Mouse (Mus musculus) neural tube, embryonic 12.5 days (tissue): ENCODE data around the gene Mknk1. TPM values are rescaled to one million over a fixed set of nuclear protein-coding genes. Genes with fewer than 3 reads are reported as not detected.

Source experiments
- ATAC-seq: fragments of 200-750 bp; cut with Nextera tagmentation; 2 replicates; pipeline ENCODE4 v1.8.0; 2017; ENCODE audit warnings: low read depth, mild to moderate bottlenecking, moderate TSS enrichment, moderate library complexity; ENCODE audit not compliant: low FRiP score
- H3K27ac ChIP-seq: fragments of 300-500 bp; sonication (generic); 2 replicates; pipeline ENCODE4 v1.5.1; 2016
- H3K27me3 ChIP-seq: fragments of 300-500 bp; sonication (generic); replicated peaks from 2 replicates; pipeline ENCODE4 v1.6.1; 2016; ENCODE audit warnings: mild to moderate bottlenecking
- H3K36me3 ChIP-seq: fragments of 300-500 bp; sonication (generic); 2 replicates; pipeline ENCODE4 v1.6.1; 2016; ENCODE audit warnings: mild to moderate bottlenecking
- H3K4me1 ChIP-seq: fragments of 300-500 bp; sonication (generic); 2 replicates; pipeline ENCODE4 v1.6.1; 2016
- H3K4me2 ChIP-seq: fragments of 300-500 bp; sonication (generic); replicated peaks from 2 replicates; pipeline ENCODE4 v1.6.1; 2016; ENCODE audit warnings: mild to moderate bottlenecking
- H3K4me3 ChIP-seq: fragments of 300-500 bp; sonication (generic); 2 replicates; pipeline ENCODE4 v1.5.1; 2016
- H3K9ac ChIP-seq: fragments of 300-500 bp; sonication (generic); 2 replicates; pipeline ENCODE4 v1.6.1; 2016; ENCODE audit warnings: mild to moderate bottlenecking
- H3K9me3 ChIP-seq: fragments of 300-500 bp; sonication (generic); 2 replicates; pipeline ENCODE4 v1.6.1; 2016; ENCODE audit warnings: mild to moderate bottlenecking
- WGBS: fragments of 180-500 bp; shearing (Covaris S2); methylation state at CpG from one replicate; pipeline ENCODE4 v1.1.7; 2016; 5-methylcytosine and 5-hydroxymethylcytosine counted together
- polyA plus RNA-seq: library from polyadenylated mRNA; unstranded; fragments of >200 nt; fragmentation: Nextera tagmentation; extraction: Ambion mirVana; gene quantifications from 2 replicates; pipeline ENCODE4 v1.2.1, GENCODE M21; 2016

Gene Mknk1
- polyA plus RNA-seq, 1 experiment from 2014 or later: 24.8 TPM

DNA sequence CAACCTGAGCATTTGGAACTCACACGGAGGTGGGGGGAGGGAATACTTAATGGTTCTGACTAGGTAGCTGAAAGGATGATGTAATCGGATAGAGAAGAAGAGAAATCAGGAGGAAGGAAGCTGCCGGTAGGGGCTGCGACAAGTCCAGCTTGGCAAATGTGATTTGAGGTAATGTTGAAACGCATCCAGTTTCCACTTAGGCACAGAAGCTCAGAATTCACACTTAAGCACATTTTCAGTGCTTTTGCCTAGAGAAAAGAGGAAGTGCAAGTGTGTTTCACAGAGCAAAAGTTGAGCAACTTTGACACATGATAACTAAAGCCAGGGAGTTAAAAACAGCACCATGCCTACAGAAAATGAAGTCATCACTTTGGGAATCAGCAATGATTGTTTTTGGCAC, 8.4 kb downstream of the Mknk1 start:
- H3K9me3 ChIP-seq: no peaks in the 10 kb centered on the region
- no peak overlapping the region for H3K4me2 ChIP-seq
- no peaks in the 10 kb centered on the region for H3K4me1 ChIP-seq
- no peak overlapping the region for H3K9ac ChIP-seq
- H3K27me3 ChIP-seq: 0 out of 2 replicates have a peak, but pooled peaks cover 3% of the 10 kb centered on the region
- peaks cover 11% of the 10 kb centered on the region; the same call in 1 of the 2 replicates for H3K36me3 ChIP-seq
- H3K4me3 ChIP-seq: no peak overlapping the region
- no peak for ATAC-seq
- no peak overlapping the region for H3K27ac ChIP-seq
- 69% methylated on average over 5 of the region's 5 CpGs for WGBS

DNA sequence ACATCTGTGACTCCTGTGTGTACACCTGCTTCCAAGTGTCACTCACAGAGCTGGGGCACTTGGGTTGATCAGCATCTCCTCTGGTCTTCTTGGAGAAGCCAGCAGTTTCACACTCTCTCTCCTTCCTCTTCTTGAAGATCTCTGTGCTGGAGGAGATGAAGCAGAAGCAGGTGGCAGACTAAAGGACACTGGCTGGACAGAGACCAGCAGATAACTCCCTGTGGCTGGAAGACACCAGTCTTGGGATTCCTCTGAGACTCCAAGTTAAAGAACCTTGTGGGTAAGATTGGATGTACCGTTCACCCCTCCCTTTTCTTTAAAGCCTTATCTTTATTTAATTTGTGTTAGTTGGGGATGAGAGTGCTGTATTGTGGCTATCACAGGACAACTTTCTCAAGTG, 9.1 kb downstream of the Mknk1 start:
- ATAC-seq: no peak
- H3K27ac ChIP-seq: no peak overlapping the region
- H3K36me3 ChIP-seq: peaks cover 11% of the 10 kb centered on the region; the same call in 1 of the 2 replicates
- H3K27me3 ChIP-seq: 0 out of 2 replicates have a peak, but pooled peaks cover 3% of the 10 kb centered on the region
- no peak overlapping the region for H3K4me2 ChIP-seq
- H3K4me1 ChIP-seq: no peaks in the 10 kb centered on the region
- no peaks in the 10 kb centered on the region for H3K9me3 ChIP-seq
- no peak overlapping the region for H3K4me3 ChIP-seq
- 89% methylated on average over 1 of the region's 1 CpGs for WGBS
- H3K9ac ChIP-seq: no peak overlapping the region

DNA sequence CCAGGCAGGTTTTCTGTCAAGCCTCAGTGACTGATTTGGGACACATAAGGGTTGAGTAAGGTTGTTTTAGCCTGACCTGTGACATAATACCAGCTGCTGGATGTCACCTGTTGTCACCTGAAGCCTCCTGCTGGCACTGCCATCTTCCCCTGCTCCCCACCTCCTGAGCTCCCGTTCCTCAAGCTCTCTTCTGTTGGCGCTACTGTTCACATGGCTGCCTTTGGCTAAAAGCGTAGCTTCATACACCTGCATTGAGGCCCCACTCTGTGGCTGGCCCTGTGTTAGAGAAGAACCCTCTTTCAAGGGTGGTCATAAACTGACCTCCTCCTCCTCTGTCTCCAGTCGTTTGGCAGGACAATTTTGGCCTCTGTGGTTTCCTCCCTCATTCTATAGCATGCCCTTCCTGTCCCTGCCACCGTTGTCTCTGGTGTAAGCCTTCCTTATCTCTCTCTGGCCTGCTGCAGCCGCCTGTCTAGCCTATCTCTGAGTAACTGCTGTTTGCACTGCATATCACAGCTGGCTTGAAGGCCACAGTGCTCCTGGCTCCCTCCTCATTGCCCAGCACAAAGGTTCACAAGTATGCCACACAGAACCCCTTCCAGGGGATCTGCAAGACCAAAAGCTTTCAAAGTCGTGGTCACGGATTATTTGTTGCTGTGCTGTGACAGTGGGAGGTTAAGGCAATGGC, 10.1 kb downstream of the Mknk1 start:
- no peaks in the 10 kb centered on the region for H3K4me1 ChIP-seq
- H3K4me3 ChIP-seq: no peak overlapping the region
- ATAC-seq: no peak
- H3K27ac ChIP-seq: no peak overlapping the region
- no peak overlapping the region for H3K9ac ChIP-seq
- no peaks in the 10 kb centered on the region for H3K9me3 ChIP-seq
- 65% methylated on average over 8 of the region's 8 CpGs for WGBS
- H3K36me3 ChIP-seq: peaks cover 11% of the 10 kb centered on the region; the same call in 1 of the 2 replicates
- H3K27me3 ChIP-seq: 0 out of 2 replicates have a peak, but pooled peaks cover 3% of the 10 kb centered on the region
- no peak overlapping the region for H3K4me2 ChIP-seq

DNA sequence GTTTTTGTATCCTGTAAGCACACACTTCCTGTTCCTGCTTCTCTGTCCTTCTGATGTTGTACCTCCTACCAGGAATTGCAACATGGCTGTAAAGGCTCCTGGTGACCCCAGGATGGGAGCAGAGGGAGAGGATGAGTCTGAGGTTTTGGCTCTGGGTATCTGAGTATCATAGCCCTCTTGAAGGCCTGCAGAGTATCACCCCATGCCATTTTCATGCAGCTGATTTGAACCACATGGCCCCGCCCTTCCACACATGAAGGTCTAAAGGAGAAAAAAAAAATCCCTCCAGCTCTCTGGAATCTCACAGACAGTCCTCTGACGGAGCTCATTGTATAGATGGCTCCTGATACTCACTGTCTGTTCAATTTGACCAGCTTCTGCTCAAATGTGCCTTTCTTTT, 11.1 kb downstream of the Mknk1 start:
- Histone ChIP-seq H3K4me1 (peaks cover 4% of the 10 kb centered on the region), H3K27ac (no peak overlapping the region), H3K9me3 (no peaks in the 10 kb centered on the region), H3K9ac (no peak overlapping the region), H3K36me3 (peaks cover 11% of the 10 kb centered on the region; the same call in 1 of the 2 replicates), H3K4me3 (no peak overlapping the region), H3K4me2 (no peak overlapping the region), H3K27me3 (0 out of 2 replicates have a peak, but pooled peaks cover 1% of the 10 kb centered on the region)
- no peak for ATAC-seq
- WGBS: 80% methylated on average over 2 of the region's 2 CpGs

DNA sequence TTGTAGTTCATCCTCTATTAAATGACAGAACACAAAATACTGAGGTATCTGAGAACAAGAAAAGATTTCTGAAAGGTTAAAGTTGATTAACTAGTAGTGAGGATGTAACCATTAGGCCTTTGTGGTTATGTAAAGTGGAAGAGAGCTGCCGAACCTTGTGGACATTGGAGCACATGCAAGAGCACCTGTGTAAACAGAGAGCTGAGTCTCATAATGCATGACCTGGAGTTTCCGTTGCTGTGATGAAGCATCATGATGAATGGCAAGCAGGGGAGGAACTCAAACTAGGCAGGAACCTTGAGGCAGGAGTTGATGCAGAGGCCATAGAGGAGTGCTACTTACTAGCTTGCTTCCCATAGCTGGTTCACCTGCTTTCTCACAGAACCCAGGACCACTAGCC, 11.6 kb downstream of the Mknk1 start:
- Histone ChIP-seq H3K4me3 (no peak overlapping the region), H3K36me3 (peaks cover 11% of the 10 kb centered on the region; the same call in 1 of the 2 replicates), H3K4me1 (peaks cover 7% of the 10 kb centered on the region), H3K27ac (no peak overlapping the region), H3K9me3 (no peaks in the 10 kb centered on the region), H3K27me3 (no peaks in the 10 kb centered on the region), H3K4me2 (no peak overlapping the region), H3K9ac (no peak overlapping the region)
- WGBS: 52% methylated on average over 2 of the region's 2 CpGs
- no peak for ATAC-seq

DNA sequence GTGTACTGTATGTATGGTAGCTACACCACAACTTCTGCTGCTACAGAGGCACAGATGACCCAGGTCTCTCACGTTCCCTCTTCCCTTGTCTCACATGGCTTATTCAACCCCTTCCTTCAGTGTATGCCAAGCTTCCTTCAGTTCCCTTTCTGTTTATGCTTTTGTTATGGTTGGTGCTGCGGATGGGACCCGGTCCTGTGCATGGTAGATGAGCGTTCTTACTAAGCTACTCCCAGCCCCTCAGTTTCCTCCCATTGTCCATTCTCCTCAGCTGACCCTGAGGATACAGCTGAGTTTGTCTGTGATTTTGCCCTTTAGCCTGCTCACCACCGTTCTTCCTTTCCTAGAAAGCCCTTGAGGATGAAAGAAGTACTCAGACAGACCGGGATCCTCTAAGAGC, 12.6 kb downstream of the Mknk1 start:
- peaks cover 11% of the 10 kb centered on the region; the same call in 1 of the 2 replicates for H3K36me3 ChIP-seq
- no peak overlapping the region for H3K9ac ChIP-seq
- peaks cover 14% of the 10 kb centered on the region for H3K4me1 ChIP-seq
- no peak overlapping the region for H3K27ac ChIP-seq
- H3K27me3 ChIP-seq: no peaks in the 10 kb centered on the region
- H3K4me3 ChIP-seq: no peak overlapping the region
- ATAC-seq: no peak
- no peaks in the 10 kb centered on the region for H3K9me3 ChIP-seq
- 89% methylated on average over 6 of the region's 6 CpGs for WGBS
- H3K4me2 ChIP-seq: no peak overlapping the region

DNA sequence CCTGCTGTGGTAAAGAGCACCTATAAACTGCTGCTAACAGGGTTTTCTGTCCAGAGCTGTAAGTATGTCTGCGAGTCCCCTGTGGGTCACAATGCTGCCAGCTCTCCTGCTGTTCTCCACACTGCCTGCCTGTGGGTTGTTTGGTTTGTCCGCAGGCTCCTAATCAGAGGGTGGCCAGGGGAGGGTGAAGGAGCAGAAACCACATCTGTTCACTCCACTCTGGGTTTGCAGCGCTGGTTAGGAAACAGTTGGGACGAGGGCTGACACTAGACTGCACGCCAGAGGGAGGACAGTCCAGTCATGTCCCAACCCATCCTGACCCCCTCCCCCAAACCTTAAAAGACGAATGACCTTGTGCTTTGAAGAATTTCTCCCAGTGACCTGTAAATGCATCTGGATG, 16.1 kb downstream of the Mknk1 start:
- H3K4me2 ChIP-seq: no peak overlapping the region
- 47% methylated on average over 6 of the region's 6 CpGs for WGBS
- no peaks in the 10 kb centered on the region for H3K27me3 ChIP-seq
- H3K9ac ChIP-seq: no peak overlapping the region
- no peak overlapping the region for H3K27ac ChIP-seq
- peaks cover 14% of the 10 kb centered on the region for H3K36me3 ChIP-seq
- no peak for ATAC-seq
- no peak overlapping the region for H3K4me3 ChIP-seq
- H3K9me3 ChIP-seq: no peaks in the 10 kb centered on the region
- H3K4me1 ChIP-seq: peaks cover 16% of the 10 kb centered on the region

DNA sequence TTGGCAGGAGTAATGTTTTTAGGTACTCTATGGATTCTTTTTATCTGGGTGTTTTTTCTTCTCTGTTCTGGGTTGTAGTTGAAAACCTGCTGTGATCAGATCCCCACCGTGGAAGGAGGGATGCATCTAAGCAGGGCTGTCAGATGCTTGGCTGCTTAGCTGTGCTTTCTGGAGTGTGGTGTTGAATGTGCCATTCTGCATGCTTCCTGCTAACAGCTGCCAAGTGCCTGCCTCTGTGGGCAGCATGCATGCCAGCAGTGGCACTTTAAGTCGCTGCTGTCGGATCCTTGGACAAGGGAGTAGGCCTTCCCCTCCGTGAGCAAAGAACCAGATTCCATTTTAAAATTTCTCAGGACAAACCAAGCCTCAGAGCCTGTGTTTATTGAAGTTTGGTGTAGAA, 16.6 kb downstream of the Mknk1 start:
- WGBS: 69% methylated on average over 4 of the region's 4 CpGs
- Histone ChIP-seq H3K4me1 (peaks cover 16% of the 10 kb centered on the region), H3K4me2 (no peak overlapping the region), H3K27ac (no peak overlapping the region), H3K27me3 (no peaks in the 10 kb centered on the region), H3K36me3 (peaks cover 16% of the 10 kb centered on the region), H3K9ac (no peak overlapping the region), H3K9me3 (no peaks in the 10 kb centered on the region), H3K4me3 (no peak overlapping the region)
- no peak for ATAC-seq

DNA sequence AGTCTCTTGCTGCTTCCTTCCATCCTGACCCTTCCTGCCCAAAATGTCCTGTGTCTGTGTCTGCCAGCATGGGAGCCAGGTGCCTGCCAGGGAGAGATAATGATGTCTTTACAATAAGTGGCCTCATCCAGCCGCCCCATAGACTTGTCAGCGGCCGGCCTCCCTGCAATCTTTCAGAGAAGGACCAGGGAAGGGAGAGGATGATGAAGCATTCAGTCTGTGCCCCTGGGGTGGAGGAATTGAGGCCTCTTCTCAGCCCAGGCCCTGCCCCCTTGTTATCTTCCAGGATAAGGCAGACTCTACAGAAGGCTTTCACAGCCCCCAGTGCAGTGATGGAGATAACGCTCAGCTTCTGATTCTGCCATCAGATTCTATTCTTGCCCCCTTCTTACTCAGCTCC, 17.3 kb downstream of the Mknk1 start:
- WGBS: 57% methylated on average over 4 of the region's 4 CpGs
- H3K27ac ChIP-seq: no peak overlapping the region
- H3K4me1 ChIP-seq: peaks cover 16% of the 10 kb centered on the region
- no peak overlapping the region for H3K4me2 ChIP-seq
- H3K4me3 ChIP-seq: no peak overlapping the region
- peak overlapping the region; percentile 29; the same call in 1 of the 2 replicates for H3K9ac ChIP-seq
- H3K9me3 ChIP-seq: no peaks in the 10 kb centered on the region
- H3K27me3 ChIP-seq: no peaks in the 10 kb centered on the region
- H3K36me3 ChIP-seq: peaks cover 19% of the 10 kb centered on the region
- no peak for ATAC-seq

DNA sequence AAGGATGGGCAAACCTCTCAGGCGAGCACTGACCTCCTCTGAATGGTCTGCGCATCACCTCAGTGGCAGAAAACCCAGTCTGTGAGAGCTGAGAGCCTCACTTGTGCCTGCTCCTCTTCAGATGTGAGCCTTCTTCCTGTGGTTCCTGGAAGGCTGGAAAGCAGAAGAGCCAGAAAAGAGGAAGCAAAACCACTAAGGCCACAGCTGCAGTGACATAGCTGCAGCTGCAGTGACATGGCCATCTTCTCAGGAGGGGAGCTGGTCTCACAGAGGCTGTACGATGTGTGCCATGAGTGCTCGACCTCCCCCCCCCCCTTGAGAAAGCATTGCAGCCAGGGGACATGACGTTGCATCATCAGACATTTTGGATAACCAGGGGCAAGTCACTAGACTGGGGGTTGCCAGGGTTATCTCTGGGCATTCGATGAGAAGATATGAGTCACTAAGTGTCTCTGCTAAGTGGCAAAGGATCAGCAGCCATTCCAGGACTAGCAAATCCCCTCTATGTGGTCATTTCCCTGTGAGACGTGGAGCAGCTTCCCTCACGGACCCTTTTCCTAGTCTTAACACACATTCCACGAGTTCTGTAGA, 18.4 kb downstream of the Mknk1 start:
- Histone ChIP-seq H3K4me3 (no peak overlapping the region), H3K27ac (no peak overlapping the region), H3K36me3 (peaks cover 22% of the 10 kb centered on the region), H3K27me3 (no peaks in the 10 kb centered on the region), H3K4me1 (peaks cover 16% of the 10 kb centered on the region), H3K9me3 (no peaks in the 10 kb centered on the region), H3K4me2 (no peak overlapping the region), H3K9ac (no peak overlapping the region)
- 84% methylated on average over 9 of the region's 9 CpGs for WGBS
- no peak for ATAC-seq

DNA sequence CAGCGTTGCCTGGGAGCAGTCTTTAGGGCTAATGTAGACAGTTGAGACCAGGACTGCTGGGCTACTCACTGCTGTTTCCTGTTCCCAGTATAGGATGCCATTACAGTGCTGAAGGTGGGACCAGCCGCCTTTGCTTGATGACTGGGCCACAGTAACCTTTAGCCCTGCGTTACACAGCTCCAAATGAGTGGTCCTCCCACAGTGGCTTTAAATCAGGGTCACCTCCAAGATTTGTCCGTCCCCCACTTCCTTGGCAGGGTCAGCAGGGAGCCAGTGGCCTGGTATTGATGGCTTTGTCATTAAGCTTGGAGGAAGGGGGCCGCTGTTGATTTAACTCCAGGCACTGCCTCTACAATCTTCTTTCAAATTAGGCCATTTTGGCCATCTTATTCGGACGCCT, 24.4 kb downstream of the Mknk1 start:
- H3K4me2 ChIP-seq: no peak overlapping the region
- ATAC-seq: no peak
- no peaks in the 10 kb centered on the region for H3K9me3 ChIP-seq
- no peak overlapping the region for H3K4me3 ChIP-seq
- no peak overlapping the region for H3K9ac ChIP-seq
- no peaks in the 10 kb centered on the region for H3K27me3 ChIP-seq
- 36% methylated on average over 7 of the region's 7 CpGs for WGBS
- no peak overlapping the region for H3K27ac ChIP-seq
- H3K36me3 ChIP-seq: peaks cover 20% of the 10 kb centered on the region
- peaks cover 11% of the 10 kb centered on the region for H3K4me1 ChIP-seq

DNA sequence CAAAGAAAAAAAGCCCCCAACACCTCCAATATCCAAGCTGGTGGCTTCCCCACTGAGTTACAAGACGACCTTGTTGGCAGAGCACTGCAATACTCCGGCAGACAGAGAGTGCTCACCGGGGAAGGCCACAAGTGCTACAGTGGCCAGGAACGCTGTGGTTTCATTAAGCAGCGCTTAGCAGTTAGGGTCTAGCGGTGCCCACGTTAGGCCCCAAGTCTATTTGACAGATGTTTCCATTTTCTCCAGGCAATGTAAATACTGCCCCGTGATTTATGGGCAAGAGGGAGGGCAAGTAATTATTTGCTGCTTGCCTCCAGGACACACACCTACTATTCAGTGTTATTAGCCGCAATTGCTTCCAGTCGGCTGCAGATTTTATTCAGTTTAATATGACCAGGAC, 24.9 kb downstream of the Mknk1 start:
- WGBS: 15% methylated on average over 10 of the region's 10 CpGs
- no peak overlapping the region for H3K4me2 ChIP-seq
- H3K27ac ChIP-seq: no peak overlapping the region
- H3K9me3 ChIP-seq: no peaks in the 10 kb centered on the region
- no peak overlapping the region for H3K9ac ChIP-seq
- no peaks in the 10 kb centered on the region for H3K27me3 ChIP-seq
- peak; percentile 75 for ATAC-seq
- H3K4me3 ChIP-seq: no peak overlapping the region
- peaks cover 11% of the 10 kb centered on the region for H3K4me1 ChIP-seq
- peaks cover 19% of the 10 kb centered on the region for H3K36me3 ChIP-seq
